Mouse (Mus musculus): Measurements from ENCODE around the gene Ubl5. TPM values are rescaled to one million over a fixed set of nuclear protein-coding genes. Genes with fewer than 3 reads are reported as not detected.
A peak's percentile ranks its signal among the peaks of the same experiment; 100 is the strongest.

Gene Ubl5
- polyA plus RNA-seq, 1 experiment = 288 TPM

GRCm38 (mm10) chr9:20638552-20638951 lies 4.1 kb upstream of the Ubl5 start:
- Histone ChIP-seq H3K36me3 (ENCODE audit: control insufficient read depth, insufficient read depth, low read length, poor library complexity, severe bottlenecking) (no peaks in the 10 kb centered on the region), H3K9ac (ENCODE audit: low read depth, poor library complexity, severe bottlenecking) (0 out of 2 replicates have a peak overlapping the region, but pooled peaks have one; percentile 24), H3K4me1 (ENCODE audit: control insufficient read depth, insufficient read depth, low read length) (peaks cover 5% of the 10 kb centered on the region), H3K9me3 (replicated peaks; ENCODE audit: control insufficient read depth, insufficient read depth, low read length, poor library complexity, severe bottlenecking) (no peaks in the 10 kb centered on the region), H3K27ac (ENCODE audit: insufficient read depth, low read length) (no peak overlapping the region), H3K27me3 (ENCODE audit: control insufficient read depth, insufficient read depth, low read length, poor library complexity, severe bottlenecking) (no peaks in the 10 kb centered on the region), H3K4me3 (ENCODE audit: low read depth, low read length) (peak overlapping the region; percentile 22)
- no peak for TF ChIP-seq POLR2A (IDR thresholded peaks at IDR 0.05; ENCODE audit: insufficient read depth, low read length)

- no peaks in the 10 kb centered on the region for H3K36me3 ChIP-seq (ENCODE audit: control insufficient read depth, insufficient read depth, low read length, poor library complexity, severe bottlenecking)
- H3K27ac ChIP-seq (ENCODE audit: insufficient read depth, low read length) = no peak overlapping the region
- H3K9ac ChIP-seq (ENCODE audit: low read depth, poor library complexity, severe bottlenecking) = 0 out of 2 replicates have a peak overlapping the region, but pooled peaks have one; percentile 24
- no peaks in the 10 kb centered on the region for H3K27me3 ChIP-seq (ENCODE audit: control insufficient read depth, insufficient read depth, low read length, poor library complexity, severe bottlenecking)
- peaks cover 5% of the 10 kb centered on the region for H3K4me1 ChIP-seq (ENCODE audit: control insufficient read depth, insufficient read depth, low read length)
- no peak overlapping the region for H3K4me3 ChIP-seq (ENCODE audit: low read depth, low read length)
- TF ChIP-seq EP300 (IDR thresholded peaks at IDR 0.05; ENCODE audit: insufficient read depth, low read depth, low read length) = no peak
- no peak for TF ChIP-seq POLR2A (IDR thresholded peaks at IDR 0.05; ENCODE audit: insufficient read depth, low read length)
- no peak for TF ChIP-seq CTCF (IDR thresholded peaks at IDR 0.05; ENCODE audit: low read depth, low read length)
- no peaks in the 10 kb centered on the region for H3K9me3 ChIP-seq (replicated peaks; ENCODE audit: control insufficient read depth, insufficient read depth, low read length, poor library complexity, severe bottlenecking)
Observed at GRCm38 (mm10) chr9:20639486-20639885, 3.2 kb upstream of the Ubl5 start.

- Histone ChIP-seq H3K36me3 (ENCODE audit: control insufficient read depth, insufficient read depth, low read length, poor library complexity, severe bottlenecking) (peaks cover 5% of the 10 kb centered on the region; the same call in 1 of the 2 replicates), H3K9me3 (replicated peaks; ENCODE audit: control insufficient read depth, insufficient read depth, low read length, poor library complexity, severe bottlenecking) (no peaks in the 10 kb centered on the region), H3K9ac (ENCODE audit: low read depth, poor library complexity, severe bottlenecking) (peak overlapping the region; percentile 50), H3K27me3 (ENCODE audit: control insufficient read depth, insufficient read depth, low read length, poor library complexity, severe bottlenecking) (no peaks in the 10 kb centered on the region), H3K4me1 (ENCODE audit: control insufficient read depth, insufficient read depth, low read length) (peaks cover 2% of the 10 kb centered on the region), H3K4me3 (ENCODE audit: low read depth, low read length) (peak overlapping the region; percentile 99), H3K27ac (ENCODE audit: insufficient read depth, low read length) (no peak overlapping the region)
- no peak for TF ChIP-seq EP300 (IDR thresholded peaks at IDR 0.05; ENCODE audit: insufficient read depth, low read depth, low read length)
- no peak for TF ChIP-seq POLR2A (IDR thresholded peaks at IDR 0.05; ENCODE audit: insufficient read depth, low read length)
- no peak for TF ChIP-seq CTCF (IDR thresholded peaks at IDR 0.05; ENCODE audit: low read depth, low read length)
Observed at GRCm38 (mm10) chr9:20641501-20641900, 1.2 kb upstream of the Ubl5 start.

- Histone ChIP-seq H3K4me3 (ENCODE audit: low read depth, low read length) (peak overlapping the region; percentile 99), H3K27ac (ENCODE audit: insufficient read depth, low read length) (peak overlapping the region; percentile 16), H3K9me3 (replicated peaks; ENCODE audit: control insufficient read depth, insufficient read depth, low read length, poor library complexity, severe bottlenecking) (no peaks in the 10 kb centered on the region), H3K27me3 (ENCODE audit: control insufficient read depth, insufficient read depth, low read length, poor library complexity, severe bottlenecking) (no peaks in the 10 kb centered on the region), H3K4me1 (ENCODE audit: control insufficient read depth, insufficient read depth, low read length) (no peaks in the 10 kb centered on the region), H3K36me3 (ENCODE audit: control insufficient read depth, insufficient read depth, low read length, poor library complexity, severe bottlenecking) (peaks cover 7% of the 10 kb centered on the region; the same call in 1 of the 2 replicates), H3K9ac (ENCODE audit: low read depth, poor library complexity, severe bottlenecking) (peak overlapping the region; percentile 75)
- TF ChIP-seq EP300 (IDR thresholded peaks at IDR 0.05; ENCODE audit: insufficient read depth, low read depth, low read length) = 0 out of 2 replicates have a peak, but pooled peaks have one; percentile 1
- no peak for TF ChIP-seq CTCF (IDR thresholded peaks at IDR 0.05; ENCODE audit: low read depth, low read length)
- peak; percentile 45 for TF ChIP-seq POLR2A (IDR thresholded peaks at IDR 0.05; ENCODE audit: insufficient read depth, low read length)
Observed at GRCm38 (mm10) chr9:20642896-20643466, 303 bp downstream of the Ubl5 start.

GRCm38 (mm10) chr9:20643781-20644180 lies 1.1 kb downstream of the Ubl5 start:
- Histone ChIP-seq H3K9me3 (replicated peaks; ENCODE audit: control insufficient read depth, insufficient read depth, low read length, poor library complexity, severe bottlenecking) (no peaks in the 10 kb centered on the region), H3K4me1 (ENCODE audit: control insufficient read depth, insufficient read depth, low read length) (no peaks in the 10 kb centered on the region), H3K36me3 (ENCODE audit: control insufficient read depth, insufficient read depth, low read length, poor library complexity, severe bottlenecking) (peaks cover 7% of the 10 kb centered on the region; the same call in 1 of the 2 replicates), H3K9ac (ENCODE audit: low read depth, poor library complexity, severe bottlenecking) (peak overlapping the region; percentile 75), H3K27me3 (ENCODE audit: control insufficient read depth, insufficient read depth, low read length, poor library complexity, severe bottlenecking) (no peaks in the 10 kb centered on the region), H3K27ac (ENCODE audit: insufficient read depth, low read length) (no peak overlapping the region), H3K4me3 (ENCODE audit: low read depth, low read length) (peak overlapping the region; percentile 99)
- TF ChIP-seq EP300 (IDR thresholded peaks at IDR 0.05; ENCODE audit: insufficient read depth, low read depth, low read length) = no peak
- TF ChIP-seq POLR2A (IDR thresholded peaks at IDR 0.05; ENCODE audit: insufficient read depth, low read length) = no peak
- TF ChIP-seq CTCF (IDR thresholded peaks at IDR 0.05; ENCODE audit: low read depth, low read length) = no peak

- Histone ChIP-seq H3K27ac (ENCODE audit: insufficient read depth, low read length) (peak within 1 kb of the TSS; percentile 21; the same call in 1 of the 2 replicates), H3K27me3 (ENCODE audit: control insufficient read depth, insufficient read depth, low read length, poor library complexity, severe bottlenecking) (no peaks in the 10 kb centered on the region), H3K9ac (ENCODE audit: low read depth, poor library complexity, severe bottlenecking) (peak within 1 kb of the TSS; percentile 75), H3K4me3 (ENCODE audit: low read depth, low read length) (peak within 1 kb of the TSS; percentile 99), H3K9me3 (replicated peaks; ENCODE audit: control insufficient read depth, insufficient read depth, low read length, poor library complexity, severe bottlenecking) (no peaks in the 10 kb centered on the region), H3K4me1 (ENCODE audit: control insufficient read depth, insufficient read depth, low read length) (no peaks in the 10 kb centered on the region), H3K36me3 (ENCODE audit: control insufficient read depth, insufficient read depth, low read length, poor library complexity, severe bottlenecking) (peaks cover 7% of the 10 kb centered on the region; the same call in 1 of the 2 replicates)
- TF ChIP-seq POLR2A (IDR thresholded peaks at IDR 0.05; ENCODE audit: insufficient read depth, low read length) (peak; percentile 78), EP300 (IDR thresholded peaks at IDR 0.05; ENCODE audit: insufficient read depth, low read depth, low read length) (no peak)
Observed at GRCm38 (mm10) chr9:20644360-20645081, 1.8 kb downstream of the Ubl5 start, which contains the start of gene Fbxl12. TSS of gene Fbxl12 (minus strand) at chr9:20644767.

Measured in ES-Bruce4 (cell line).